Mouse (Mus musculus): Measurements from ENCODE around the gene Lpcat2b.
"Not testable (repeated sequence)": the region's sequence is repeated elsewhere in the genome, so short reads cannot be mapped to it uniquely, and the experiment has no call there.

The Lpcat2b gene

GRCm38 (mm10) chr5:107431249-107431648, at the start of gene Lpcat2b:
Gene Lpcat2b, plus strand, starts transcription at chr5:107431549.
- ATAC-seq (ENCODE audit: low TSS enrichment) = no peak

GRCm38 (mm10) chr5:107386448-107386847, 44.9 kb upstream of the Lpcat2b start:
- not testable (repeated sequence) for ATAC-seq (ENCODE audit: low TSS enrichment)

GRCm38 (mm10) chr5:107387788-107388187, 43.6 kb upstream of the Lpcat2b start:
- no peak for ATAC-seq (ENCODE audit: low TSS enrichment)

GRCm38 (mm10) chr5:107389373-107389772, 42.0 kb upstream of the Lpcat2b start:
- no peak for ATAC-seq (ENCODE audit: low TSS enrichment)

- no peak for ATAC-seq (ENCODE audit: low TSS enrichment)
These were observed 36.9 kb upstream of the Lpcat2b start for GRCm38 (mm10) chr5:107394437-107394836.

GRCm38 (mm10) chr5:107402436-107402835, 28.9 kb upstream of the Lpcat2b start, which contains the start of gene Ephx4:
Gene Ephx4, plus strand, starts transcription at chr5:107402736.
- no peak for ATAC-seq (ENCODE audit: low TSS enrichment)

GRCm38 (mm10) chr5:107403011-107403946, 28.1 kb upstream of the Lpcat2b start:
- ATAC-seq (ENCODE audit: low TSS enrichment) = peak; percentile 21

- peak; percentile 51 for ATAC-seq (ENCODE audit: low TSS enrichment)
These were observed 27.2 kb upstream of the Lpcat2b start for GRCm38 (mm10) chr5:107403947-107404684.

GRCm38 (mm10) chr5:107405361-107405760, 26.0 kb upstream of the Lpcat2b start:
- ATAC-seq (ENCODE audit: low TSS enrichment) = peak; percentile 76

GRCm38 (mm10) chr5:107410305-107410704, 21.0 kb upstream of the Lpcat2b start:
- no peak for ATAC-seq (ENCODE audit: low TSS enrichment)

GRCm38 (mm10) chr5:107411326-107411725, 20.0 kb upstream of the Lpcat2b start:
- ATAC-seq (ENCODE audit: low TSS enrichment) = peak; percentile 72

GRCm38 (mm10) chr5:107412285-107412684, 19.1 kb upstream of the Lpcat2b start:
- ATAC-seq (ENCODE audit: low TSS enrichment) = no peak

GRCm38 (mm10) chr5:107415098-107415497, 16.3 kb upstream of the Lpcat2b start:
- ATAC-seq (ENCODE audit: low TSS enrichment) = peak; percentile 69

GRCm38 (mm10) chr5:107421676-107422075, 9.7 kb upstream of the Lpcat2b start:
- ATAC-seq (ENCODE audit: low TSS enrichment) = no peak

GRCm38 (mm10) chr5:107434001-107434400, 2.7 kb downstream of the Lpcat2b start:
- ATAC-seq (ENCODE audit: low TSS enrichment) = peak; percentile 29

GRCm38 (mm10) chr5:107436185-107436584, 4.8 kb downstream of the Lpcat2b start:
- no peak for ATAC-seq (ENCODE audit: low TSS enrichment)

- ATAC-seq (ENCODE audit: low TSS enrichment) = no peak
These were observed 5.3 kb downstream of the Lpcat2b start for GRCm38 (mm10) chr5:107436587-107437209.

- peak; percentile 78 for ATAC-seq (ENCODE audit: low TSS enrichment)
These were observed 6.3 kb downstream of the Lpcat2b start, which contains the start of gene Btbd8 for GRCm38 (mm10) chr5:107437464-107438281. Gene Btbd8, plus strand, starts transcription at chr5:107437997.

GRCm38 (mm10) chr5:107438353-107438752, 7.0 kb downstream of the Lpcat2b start:
- 0 out of 2 replicates have a peak, but pooled peaks have one; percentile 5 for ATAC-seq (ENCODE audit: low TSS enrichment)

GRCm38 (mm10) chr5:107441881-107442280, 10.5 kb downstream of the Lpcat2b start:
- peak; percentile 35; the same call in 1 of the 2 replicates for ATAC-seq (ENCODE audit: low TSS enrichment)

- ATAC-seq (ENCODE audit: low TSS enrichment) = no peak
These were observed 12.9 kb downstream of the Lpcat2b start for GRCm38 (mm10) chr5:107444251-107444650.
